Mouse (Mus musculus): ENCODE data around the gene Dlec1.

Dlec1 gene

DNA sequence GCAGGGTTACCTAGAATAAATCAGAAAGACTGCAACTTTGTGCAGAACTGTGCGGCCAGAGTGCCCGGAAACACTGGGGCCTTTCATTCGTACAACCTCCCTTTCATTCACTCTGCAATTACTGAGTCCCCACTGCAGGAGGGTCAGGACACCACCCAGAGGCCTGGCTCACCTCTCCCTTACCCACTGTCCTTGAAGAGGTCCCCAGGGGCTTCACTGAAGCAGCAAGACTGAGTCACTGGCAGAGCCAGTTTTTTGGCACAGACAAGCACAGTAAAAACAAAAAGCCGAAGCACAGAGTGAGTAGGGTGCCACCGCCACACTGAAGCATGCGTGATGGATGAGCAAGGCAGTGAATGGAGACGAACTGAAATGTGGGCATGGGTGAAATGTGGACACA, 12.8 kb upstream of the Dlec1 start:
- DNase-seq (ENCODE audit: low read depth) = no peak

DNA sequence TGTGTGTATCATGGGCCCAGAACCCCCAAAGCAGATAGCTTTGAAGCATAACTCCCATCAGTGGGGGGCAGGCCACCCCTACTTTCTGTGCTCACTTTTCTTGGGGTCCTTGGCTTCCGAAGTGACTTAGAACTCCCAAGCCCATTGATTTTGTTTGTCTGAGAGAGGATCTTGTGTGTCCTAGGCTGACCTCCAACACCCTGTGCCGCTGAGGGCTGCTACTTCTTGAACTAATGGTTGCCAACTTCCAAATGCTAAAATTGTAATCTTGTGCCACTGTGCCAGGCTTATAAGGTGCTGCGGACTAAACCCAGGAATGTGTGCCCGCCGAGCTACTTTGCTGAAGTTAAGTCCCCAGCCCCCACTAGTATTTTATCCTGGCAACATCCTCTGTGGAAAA, 11.8 kb upstream of the Dlec1 start:
- DNase-seq (ENCODE audit: low read depth) = no peak

GRCm38 (mm10) chr9:119091581-119092310, 10.5 kb upstream of the Dlec1 start:
- DNase-seq (ENCODE audit: low read depth) = peak; percentile 54

DNA sequence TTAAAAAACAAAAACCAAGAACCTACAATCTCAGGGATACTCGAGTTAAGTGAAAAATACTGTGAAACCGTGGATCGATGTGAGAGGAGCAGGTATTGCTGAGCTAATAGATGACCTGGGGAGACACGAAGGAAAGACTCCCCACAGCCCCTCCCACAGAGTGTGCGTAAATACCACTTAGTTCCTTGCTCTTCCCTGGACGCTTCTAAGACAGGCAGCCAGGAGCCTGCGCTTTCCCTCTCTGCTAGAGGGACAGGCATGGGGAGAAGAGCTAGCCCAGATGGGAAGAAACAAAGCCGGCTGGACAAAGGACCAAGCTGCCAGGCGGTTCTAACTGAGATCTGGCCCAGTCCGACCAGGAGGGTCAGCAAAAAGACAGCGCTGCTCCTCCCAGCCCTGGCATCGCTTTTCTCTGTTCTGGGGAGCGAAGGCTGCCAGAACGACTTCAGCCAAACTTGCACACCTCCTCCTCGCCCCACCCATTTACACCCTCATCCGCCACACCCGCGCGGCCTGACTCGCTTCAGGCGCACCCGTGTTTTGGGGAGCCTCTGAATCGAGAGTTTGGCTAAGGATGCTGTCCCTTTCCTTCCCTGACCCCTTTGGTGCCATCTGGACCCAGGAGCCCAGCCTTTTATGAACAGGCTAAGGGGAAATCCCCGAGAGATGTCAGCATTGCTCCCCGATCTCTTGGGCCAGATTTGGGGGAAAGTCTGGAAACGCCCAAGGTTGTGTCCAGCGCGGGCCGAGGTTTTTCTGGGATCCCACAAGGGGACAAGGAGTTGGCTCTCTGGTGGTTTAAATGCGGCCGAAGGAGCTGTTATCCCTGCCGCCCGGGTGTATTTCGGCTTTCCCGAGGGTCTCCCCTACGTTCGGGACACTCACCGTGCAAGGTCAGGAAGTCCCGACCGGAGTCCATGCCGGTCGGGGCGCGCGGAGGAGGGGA, 9.5 kb upstream of the Dlec1 start:
- no peak for DNase-seq (ENCODE audit: low read depth)

GRCm38 (mm10) chr9:119093419-119094295, 8.6 kb upstream of the Dlec1 start, which contains the start of gene Plcd1:
Plcd1 (minus strand) TSS chr9:119093502.
- peak; percentile 73 for DNase-seq (ENCODE audit: low read depth)

- no peak for DNase-seq (ENCODE audit: low read depth)
Measured at GRCm38 (mm10) chr9:119094462-119095109, 7.7 kb upstream of the Dlec1 start.

- no peak for DNase-seq (ENCODE audit: low read depth)
Measured at GRCm38 (mm10) chr9:119100177-119100898, 1.9 kb upstream of the Dlec1 start.

DNA sequence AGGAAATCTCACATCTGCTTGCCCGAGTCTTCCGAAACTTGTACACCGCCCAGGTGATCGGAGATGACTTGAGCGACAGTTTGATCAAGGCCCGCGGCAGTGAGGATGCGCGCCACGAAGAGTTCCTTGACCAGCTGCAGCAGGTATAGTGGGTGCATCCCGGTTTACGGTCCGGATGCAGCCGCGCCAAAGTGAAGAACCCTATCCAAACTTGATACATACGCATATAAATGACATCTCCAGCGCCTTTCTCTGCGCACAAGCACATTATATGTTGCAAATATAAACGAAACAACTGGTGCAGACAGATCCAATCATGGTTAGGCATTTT, 470 bp downstream of the Dlec1 start:
- DNase-seq (ENCODE audit: low read depth) = no peak

- no peak for DNase-seq (ENCODE audit: low read depth)
Measured at GRCm38 (mm10) chr9:119107566-119107965, 5.3 kb downstream of the Dlec1 start.

GRCm38 (mm10) chr9:119109685-119110353, 7.5 kb downstream of the Dlec1 start:
- DNase-seq (ENCODE audit: low read depth) = no peak

- DNase-seq (ENCODE audit: low read depth) = no peak
Measured at GRCm38 (mm10) chr9:119110640-119111039, 8.4 kb downstream of the Dlec1 start.

DNA sequence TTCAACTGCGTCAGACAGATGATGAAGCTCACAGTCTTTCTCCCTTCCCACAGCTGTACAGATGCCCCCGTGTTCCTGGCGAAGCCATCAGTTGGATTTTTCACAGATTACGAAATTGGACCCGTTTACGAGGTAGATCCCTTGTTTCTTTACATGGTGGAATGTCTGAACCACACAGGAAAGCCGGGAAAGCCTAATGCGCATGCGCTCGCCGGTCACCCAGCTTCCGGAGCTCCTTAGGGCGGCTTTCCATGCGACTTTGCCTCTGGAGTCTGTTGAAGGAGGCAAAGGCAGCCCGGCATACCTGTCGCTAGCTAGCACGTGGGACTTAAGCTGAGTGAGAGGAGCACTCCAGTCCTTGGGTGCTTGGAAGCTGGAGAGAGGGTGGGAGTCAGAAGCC, 12.6 kb downstream of the Dlec1 start:
- no peak for DNase-seq (ENCODE audit: low read depth)

- DNase-seq (ENCODE audit: low read depth) = no peak
Measured at GRCm38 (mm10) chr9:119119409-119120167, 17.3 kb downstream of the Dlec1 start.

DNA sequence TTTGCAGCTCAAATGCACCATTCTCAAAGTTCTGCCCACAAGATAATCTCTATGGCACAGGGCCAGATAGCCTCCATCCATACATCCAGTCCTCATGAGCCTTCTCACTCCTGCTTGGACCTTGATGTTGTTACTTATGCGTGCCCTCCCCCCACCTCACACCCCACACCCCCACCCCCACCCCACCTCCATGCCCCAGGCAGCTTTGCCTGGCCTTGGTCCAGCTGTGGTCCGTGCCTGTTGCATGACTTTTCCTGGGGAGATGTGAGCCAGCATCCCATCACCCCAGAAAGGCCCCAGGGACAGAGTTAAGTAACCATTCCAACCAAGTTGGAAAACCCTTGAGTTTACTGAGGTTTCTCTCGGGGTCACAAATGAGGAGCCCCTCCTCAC, 17.9 kb downstream of the Dlec1 start:
- DNase-seq (ENCODE audit: low read depth) = no peak

- no peak for DNase-seq (ENCODE audit: low read depth)
Measured at GRCm38 (mm10) chr9:119122596-119123369, 20.5 kb downstream of the Dlec1 start.

- no peak for DNase-seq (ENCODE audit: low read depth)
Measured at GRCm38 (mm10) chr9:119128436-119129181, 26.3 kb downstream of the Dlec1 start.

- no peak for DNase-seq (ENCODE audit: low read depth)
Measured at GRCm38 (mm10) chr9:119130692-119131091, 28.4 kb downstream of the Dlec1 start.

- DNase-seq (ENCODE audit: low read depth) = no peak
Measured at GRCm38 (mm10) chr9:119138836-119139235, 36.6 kb downstream of the Dlec1 start.

Data from fibroblast of lung, adult 2 months (primary cell).